Mouse (Mus musculus) embryonic facial prominence, embryonic 12.5 days (tissue): ENCODE measurements at regions not wholly inside any gene's neighbourhood (a gene's known extent, or its start where the extent isn't known, plus 50 kb on each side); places are given as distances from the start of the nearest gene placed in this dataset.

ENCODE experiments used
- ATAC-seq: fragments of 200-750 bp; cut with Nextera tagmentation; 2 replicates; pipeline ENCODE4 v1.8.0; 2017; ENCODE audit not compliant: insufficient number of reproducible peaks, insufficient read depth, low FRiP score, low TSS enrichment
- H3K27ac ChIP-seq: fragments of 300-500 bp; sonication (generic); 2 replicates; pipeline ENCODE4 v1.5.1; 2016; ENCODE audit warnings: mild to moderate bottlenecking
- H3K27me3 ChIP-seq: fragments of 300-500 bp; sonication (generic); 2 replicates; pipeline ENCODE4 v1.6.1; 2016; ENCODE audit warnings: mild to moderate bottlenecking, moderate library complexity
- H3K36me3 ChIP-seq: fragments of 300-500 bp; sonication (generic); 2 replicates; pipeline ENCODE4 v1.6.1; 2016; ENCODE audit warnings: mild to moderate bottlenecking
- H3K4me1 ChIP-seq: fragments of 300-500 bp; sonication (generic); 2 replicates; pipeline ENCODE4 v1.6.1; 2016
- H3K4me2 ChIP-seq: fragments of 300-500 bp; sonication (generic); replicated peaks from 2 replicates; pipeline ENCODE4 v1.6.1; 2016; ENCODE audit warnings: mild to moderate bottlenecking, moderate library complexity
- H3K4me3 ChIP-seq: fragments of 300-500 bp; sonication (generic); 2 replicates; pipeline ENCODE4 v1.5.1; 2016; ENCODE audit warnings: mild to moderate bottlenecking
- H3K9ac ChIP-seq: fragments of 300-500 bp; sonication (generic); 2 replicates; pipeline ENCODE4 v1.6.1; 2016; ENCODE audit warnings: mild to moderate bottlenecking, moderate library complexity
- H3K9me3 ChIP-seq: fragments of 300-500 bp; sonication (generic); 2 replicates; pipeline ENCODE4 v1.6.1; 2016; ENCODE audit warnings: mild to moderate bottlenecking, moderate library complexity
- WGBS: fragments of 180-500 bp; shearing (Covaris S2); methylation state at CpG from one replicate; pipeline ENCODE4 v1.1.7; 2016; 5-methylcytosine and 5-hydroxymethylcytosine counted together

DNA sequence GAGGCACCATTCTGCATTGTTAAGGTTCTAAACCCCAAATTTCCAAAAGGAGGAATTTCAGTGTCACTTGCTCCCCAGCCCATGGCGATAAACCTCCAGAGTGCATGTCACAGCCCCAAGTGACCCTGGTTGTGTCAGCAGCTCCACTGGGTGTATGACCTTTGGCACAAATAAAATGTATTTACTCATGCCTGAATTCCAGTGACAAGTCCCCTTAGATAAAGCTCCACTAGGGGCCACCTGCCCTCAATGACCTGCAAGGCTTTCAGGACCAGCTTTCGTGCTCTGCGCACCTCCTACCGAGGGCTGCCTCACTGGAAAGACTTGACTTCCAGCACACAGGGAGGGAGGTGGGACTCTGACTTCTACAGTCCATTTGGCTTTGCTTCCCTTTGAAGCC, 262.6 kb downstream of the Cog6 start:
- no peak overlapping the region for H3K9ac ChIP-seq
- H3K9me3 ChIP-seq, result no peaks in the 10 kb centered on the region
- WGBS, result 68% methylated on average over 4 of the region's 4 CpGs
- no peak overlapping the region for H3K4me2 ChIP-seq
- no peaks in the 10 kb centered on the region for H3K27me3 ChIP-seq
- no peak for ATAC-seq
- H3K4me1 ChIP-seq, result no peaks in the 10 kb centered on the region
- H3K27ac ChIP-seq, result no peak overlapping the region
- H3K4me3 ChIP-seq, result no peak overlapping the region
- H3K36me3 ChIP-seq, result no peaks in the 10 kb centered on the region

DNA sequence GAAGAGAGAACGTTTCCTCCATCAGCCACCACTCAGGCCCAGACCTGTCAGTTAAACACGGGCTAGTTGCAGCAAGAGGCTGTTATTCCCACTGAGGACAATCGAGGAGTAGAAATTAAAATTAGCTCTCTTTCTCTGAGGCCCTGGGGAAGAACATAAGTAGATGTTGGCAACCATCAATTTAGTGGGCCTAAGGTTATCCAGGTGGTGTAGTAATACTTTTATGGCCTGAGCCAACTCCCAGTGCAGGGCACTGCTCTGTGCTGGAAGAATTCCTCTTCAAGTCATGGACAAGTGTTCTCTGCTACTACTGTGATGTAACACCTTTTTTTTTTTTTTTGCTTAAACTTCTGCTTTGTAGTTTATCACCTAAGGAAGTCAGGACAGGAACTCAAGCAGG, 270.1 kb downstream of the Cog6 start:
- no peak overlapping the region for H3K4me2 ChIP-seq
- ATAC-seq, result no peak

DNA sequence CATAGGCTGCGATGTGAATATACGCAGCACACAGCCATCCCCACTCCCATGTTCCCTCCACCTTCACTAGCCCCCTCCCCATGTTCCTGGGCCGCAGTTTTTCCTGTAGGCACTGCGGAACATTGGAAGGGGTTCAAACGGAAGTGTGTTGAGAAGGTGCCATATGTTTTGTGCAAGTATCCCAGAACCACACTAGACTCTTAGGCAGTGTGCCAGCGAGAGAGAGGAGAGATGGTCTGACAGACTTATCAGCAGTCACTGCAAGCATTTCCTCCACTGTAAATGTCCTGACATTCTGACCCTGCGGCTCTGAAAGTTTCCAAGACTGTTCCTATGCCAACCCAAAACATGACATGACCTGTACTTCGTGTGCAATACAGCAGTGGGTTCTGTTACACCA, 272.7 kb downstream of the Cog6 start:
- Histone ChIP-seq H3K9ac (no peak overlapping the region), H3K4me3 (no peak overlapping the region), H3K27me3 (no peaks in the 10 kb centered on the region), H3K9me3 (no peaks in the 10 kb centered on the region), H3K4me1 (0 out of 2 replicates have a peak, but pooled peaks cover 6% of the 10 kb centered on the region), H3K36me3 (no peaks in the 10 kb centered on the region), H3K27ac (no peak overlapping the region), H3K4me2 (no peak overlapping the region)
- WGBS, result 78% methylated on average over 8 of the region's 8 CpGs
- no peak for ATAC-seq

More for the DNA sequence above, 270.1 kb downstream of the Cog6 start:
- Histone ChIP-seq H3K27me3 (no peaks in the 10 kb centered on the region), H3K36me3 (no peaks in the 10 kb centered on the region), H3K27ac (no peak overlapping the region), H3K4me1 (0 out of 2 replicates have a peak, but pooled peaks cover 6% of the 10 kb centered on the region), H3K4me3 (no peak overlapping the region), H3K9me3 (no peaks in the 10 kb centered on the region), H3K9ac (no peak overlapping the region)
- WGBS, result 58% methylated on average over 3 of the region's 3 CpGs

DNA sequence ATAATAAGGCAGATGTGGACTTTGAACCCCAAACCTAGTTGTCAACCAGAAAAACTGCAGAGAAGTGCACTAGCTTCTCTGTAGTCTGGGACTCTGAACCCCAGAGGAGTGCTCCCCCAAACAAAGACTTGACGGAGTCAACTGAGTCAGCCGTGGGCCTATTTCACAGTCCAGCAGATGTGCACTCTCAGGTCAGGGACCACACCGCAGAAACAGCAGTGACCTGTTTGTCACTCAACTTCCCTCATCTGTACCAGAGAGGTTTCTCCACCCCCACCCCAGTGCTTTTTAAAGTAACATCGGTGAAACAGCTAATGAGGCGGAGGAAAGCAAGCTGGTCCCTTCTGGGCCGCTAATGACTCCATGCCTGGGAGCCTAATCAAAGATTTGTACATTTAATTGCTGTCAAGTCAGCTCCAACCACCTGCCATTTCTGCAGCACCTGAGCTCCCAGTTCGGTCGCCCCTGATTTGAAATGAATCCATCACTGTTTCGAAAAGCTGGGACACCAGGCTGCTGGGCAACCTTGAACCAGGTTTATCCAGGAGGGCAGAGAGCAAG, 276.5 kb downstream of the Cog6 start:
- 0 out of 2 replicates have a peak, but pooled peaks cover 6% of the 10 kb centered on the region for H3K4me1 ChIP-seq
- H3K4me3 ChIP-seq, result no peak overlapping the region
- H3K27ac ChIP-seq, result no peak overlapping the region
- no peak overlapping the region for H3K4me2 ChIP-seq
- no peak for ATAC-seq
- no peaks in the 10 kb centered on the region for H3K36me3 ChIP-seq
- no peaks in the 10 kb centered on the region for H3K9me3 ChIP-seq
- H3K9ac ChIP-seq, result no peak overlapping the region
- 72% methylated on average over 9 of the region's 9 CpGs for WGBS
- H3K27me3 ChIP-seq, result no peaks in the 10 kb centered on the region

DNA sequence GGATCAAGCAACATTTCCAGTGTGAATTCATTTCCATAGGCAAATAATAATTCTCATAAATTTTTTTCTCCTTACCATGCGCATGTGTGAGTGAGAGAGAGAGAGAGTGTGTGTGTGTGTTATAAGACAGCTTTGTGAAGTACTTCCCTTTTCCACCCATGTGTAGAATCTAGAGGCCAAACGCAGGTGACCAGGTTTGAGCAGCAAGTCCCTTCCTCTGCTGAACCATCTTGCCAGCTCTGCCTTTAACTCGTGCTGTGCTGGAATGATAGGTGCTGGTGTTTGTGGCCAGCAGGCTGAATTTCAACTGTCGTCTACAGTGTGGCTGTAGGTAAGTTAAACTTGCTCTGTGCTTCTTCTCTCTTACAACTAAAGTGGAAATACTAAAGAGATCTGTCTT, 277.5 kb downstream of the Cog6 start:
- 66% methylated on average over 4 of the region's 4 CpGs for WGBS
- no peak for ATAC-seq
- Histone ChIP-seq H3K9ac (no peak overlapping the region), H3K4me1 (0 out of 2 replicates have a peak, but pooled peaks cover 5% of the 10 kb centered on the region), H3K4me2 (no peak overlapping the region), H3K9me3 (no peaks in the 10 kb centered on the region), H3K36me3 (no peaks in the 10 kb centered on the region), H3K27me3 (no peaks in the 10 kb centered on the region), H3K27ac (no peak overlapping the region), H3K4me3 (no peak overlapping the region)

DNA sequence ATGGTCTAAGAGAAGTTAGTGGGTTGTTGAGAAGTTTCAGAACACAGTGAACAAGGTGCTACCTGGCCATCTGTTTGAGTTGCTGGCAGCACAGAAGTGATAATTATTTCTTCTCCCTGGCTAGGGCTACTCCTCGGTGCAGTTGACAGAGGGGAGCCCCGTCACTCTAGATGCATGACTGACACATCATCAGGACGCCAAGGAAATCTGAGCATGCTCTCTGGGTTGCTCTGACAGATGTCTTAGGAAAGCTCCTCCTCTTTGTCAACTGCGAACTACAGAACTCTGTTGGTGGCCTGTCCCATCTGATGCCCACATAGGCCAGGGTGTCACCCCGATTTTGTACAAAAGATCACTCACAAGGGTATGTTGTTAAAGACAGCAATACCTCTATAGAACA, 278.7 kb downstream of the Cog6 start:
- Histone ChIP-seq H3K27ac (no peak overlapping the region), H3K27me3 (no peaks in the 10 kb centered on the region), H3K9ac (no peak overlapping the region), H3K4me1 (no peaks in the 10 kb centered on the region), H3K9me3 (no peaks in the 10 kb centered on the region), H3K36me3 (no peaks in the 10 kb centered on the region), H3K4me2 (no peak overlapping the region), H3K4me3 (no peak overlapping the region)
- 55% methylated on average over 5 of the region's 5 CpGs for WGBS
- ATAC-seq, result no peak

DNA sequence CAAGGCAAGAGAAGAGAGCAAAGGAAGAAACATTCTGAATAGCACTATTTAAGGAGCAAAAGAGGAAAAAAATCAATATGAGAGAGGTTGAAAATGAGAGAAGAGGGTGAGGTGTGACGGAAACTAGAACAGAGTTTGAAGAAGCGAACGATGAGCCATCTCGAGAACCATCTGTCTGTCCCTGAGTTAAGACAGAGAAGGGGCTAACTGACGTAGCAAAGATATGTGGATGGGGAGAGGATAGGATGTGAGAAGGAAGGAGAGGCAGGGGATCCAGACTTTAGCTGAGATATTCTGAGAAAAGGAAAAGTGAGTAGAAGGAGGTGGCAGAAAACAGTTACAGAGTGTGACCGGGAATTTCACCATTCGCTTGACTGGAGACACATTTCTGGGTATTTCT, 281.1 kb downstream of the Cog6 start:
- no peaks in the 10 kb centered on the region for H3K27me3 ChIP-seq
- 93% methylated on average over 7 of the region's 7 CpGs for WGBS
- no peak overlapping the region for H3K9ac ChIP-seq
- H3K4me2 ChIP-seq, result no peak overlapping the region
- H3K4me3 ChIP-seq, result no peak overlapping the region
- no peaks in the 10 kb centered on the region for H3K36me3 ChIP-seq
- H3K27ac ChIP-seq, result no peak overlapping the region
- no peaks in the 10 kb centered on the region for H3K9me3 ChIP-seq
- ATAC-seq, result no peak
- 0 out of 2 replicates have a peak, but pooled peaks cover 3% of the 10 kb centered on the region for H3K4me1 ChIP-seq

DNA sequence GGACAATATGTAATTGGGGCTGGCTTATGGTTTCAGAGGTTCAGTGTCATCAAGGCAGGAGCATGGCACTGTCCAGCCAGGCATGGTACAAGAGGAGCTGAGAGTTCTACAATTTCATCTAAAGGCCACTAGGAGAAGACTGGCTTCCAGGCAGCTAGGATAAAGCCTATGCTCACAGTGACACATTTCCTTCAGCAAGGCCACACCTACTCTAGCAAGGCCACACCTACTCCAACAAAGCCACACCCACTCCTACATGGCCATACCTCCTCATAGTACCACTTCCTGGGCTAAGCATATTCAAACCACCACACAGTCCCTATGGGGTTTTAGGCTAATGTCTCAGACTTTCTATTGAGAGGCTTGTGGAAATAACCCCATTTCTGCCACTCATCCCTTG, 285.1 kb downstream of the Cog6 start:
- no peaks in the 10 kb centered on the region for H3K9me3 ChIP-seq
- 0 out of 2 replicates have a peak, but pooled peaks cover 3% of the 10 kb centered on the region for H3K4me1 ChIP-seq
- no peak overlapping the region for H3K27ac ChIP-seq
- H3K36me3 ChIP-seq, result no peaks in the 10 kb centered on the region
- no peak for ATAC-seq
- no peak overlapping the region for H3K4me3 ChIP-seq
- no peaks in the 10 kb centered on the region for H3K27me3 ChIP-seq
- H3K4me2 ChIP-seq, result no peak overlapping the region
- no peak overlapping the region for H3K9ac ChIP-seq

DNA sequence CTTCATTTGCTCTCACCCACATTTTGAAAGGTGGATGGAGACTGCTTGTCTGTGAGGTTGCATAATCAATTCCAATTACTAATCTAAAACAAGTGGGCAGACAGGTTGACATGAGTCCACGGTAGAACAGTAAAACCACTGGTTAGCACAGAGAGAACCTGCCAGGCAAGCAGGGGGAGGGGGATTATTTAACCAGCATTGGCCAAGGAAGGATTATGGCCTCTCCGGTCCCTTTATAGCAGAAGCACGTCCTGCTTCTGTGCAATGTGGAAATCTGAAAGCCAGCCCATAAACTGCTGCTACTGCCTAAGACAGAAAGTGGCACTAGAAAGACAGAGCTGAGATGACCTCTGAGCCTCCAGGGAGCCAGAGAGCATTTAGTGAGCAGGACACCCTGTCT, 285.5 kb downstream of the Cog6 start:
- no peak for ATAC-seq
- Histone ChIP-seq H3K9me3 (no peaks in the 10 kb centered on the region), H3K4me3 (no peak overlapping the region)

DNA sequence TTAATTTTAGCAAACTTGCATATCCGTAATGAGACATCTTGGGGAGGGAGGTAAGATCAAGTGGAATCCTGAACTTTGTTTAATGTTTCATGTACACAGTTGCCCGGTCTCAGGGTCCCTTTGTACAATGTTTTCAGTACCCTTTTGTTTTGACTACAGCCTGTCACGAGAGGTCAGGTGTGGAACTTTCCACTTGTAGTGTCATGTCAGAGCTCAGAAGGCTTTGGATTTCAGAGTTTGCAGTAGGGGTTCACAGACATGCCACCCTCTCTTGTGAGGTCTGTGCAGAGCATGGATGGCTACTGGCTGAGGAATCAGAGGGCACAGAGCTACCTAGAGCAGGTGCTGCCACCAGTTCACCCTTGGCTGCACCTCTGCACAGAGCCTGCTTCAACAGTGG, 287.3 kb downstream of the Cog6 start:
- no peaks in the 10 kb centered on the region for H3K27me3 ChIP-seq
- H3K4me3 ChIP-seq, result no peak overlapping the region
- H3K4me2 ChIP-seq, result no peak overlapping the region
- H3K27ac ChIP-seq, result no peak overlapping the region
- 0 out of 2 replicates have a peak, but pooled peaks cover 3% of the 10 kb centered on the region for H3K4me1 ChIP-seq
- no peaks in the 10 kb centered on the region for H3K36me3 ChIP-seq
- no peak for ATAC-seq
- H3K9me3 ChIP-seq, result no peaks in the 10 kb centered on the region
- 82% methylated on average over 3 of the region's 3 CpGs for WGBS
- no peak overlapping the region for H3K9ac ChIP-seq

More for the DNA sequence above, 285.5 kb downstream of the Cog6 start:
- Histone ChIP-seq H3K9ac (no peak overlapping the region), H3K4me2 (no peak overlapping the region), H3K27me3 (no peaks in the 10 kb centered on the region), H3K27ac (no peak overlapping the region), H3K4me1 (0 out of 2 replicates have a peak, but pooled peaks cover 3% of the 10 kb centered on the region), H3K36me3 (no peaks in the 10 kb centered on the region)
- 79% methylated on average over 3 of the region's 3 CpGs for WGBS

DNA sequence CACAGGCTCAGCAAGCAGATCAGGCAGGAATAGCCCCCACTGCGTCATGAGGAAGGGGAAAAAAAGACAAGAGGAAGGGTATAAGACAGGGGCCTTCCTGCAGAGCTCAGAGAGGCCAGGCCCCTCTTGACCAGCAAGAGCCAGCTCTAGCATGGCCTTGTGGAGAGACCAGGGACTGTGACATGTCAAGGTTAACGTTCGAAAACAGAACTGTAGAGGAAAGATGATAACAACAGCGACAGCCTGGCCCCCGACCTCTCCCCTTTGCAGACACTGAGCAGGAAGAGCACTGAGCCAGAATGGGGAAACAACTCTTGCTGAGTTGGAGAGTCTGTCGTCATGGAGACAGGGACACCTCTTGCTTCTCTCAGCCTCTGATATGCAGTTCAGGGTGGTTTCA, 288.2 kb downstream of the Cog6 start:
- no peak for ATAC-seq
- H3K27ac ChIP-seq, result no peak overlapping the region
- H3K9ac ChIP-seq, result no peak overlapping the region
- H3K4me2 ChIP-seq, result no peak overlapping the region
- no peaks in the 10 kb centered on the region for H3K9me3 ChIP-seq
- 0 out of 2 replicates have a peak, but pooled peaks cover 3% of the 10 kb centered on the region for H3K4me1 ChIP-seq
- WGBS, result 72% methylated on average over 6 of the region's 6 CpGs
- no peaks in the 10 kb centered on the region for H3K27me3 ChIP-seq
- H3K36me3 ChIP-seq, result no peaks in the 10 kb centered on the region
- no peak overlapping the region for H3K4me3 ChIP-seq

DNA sequence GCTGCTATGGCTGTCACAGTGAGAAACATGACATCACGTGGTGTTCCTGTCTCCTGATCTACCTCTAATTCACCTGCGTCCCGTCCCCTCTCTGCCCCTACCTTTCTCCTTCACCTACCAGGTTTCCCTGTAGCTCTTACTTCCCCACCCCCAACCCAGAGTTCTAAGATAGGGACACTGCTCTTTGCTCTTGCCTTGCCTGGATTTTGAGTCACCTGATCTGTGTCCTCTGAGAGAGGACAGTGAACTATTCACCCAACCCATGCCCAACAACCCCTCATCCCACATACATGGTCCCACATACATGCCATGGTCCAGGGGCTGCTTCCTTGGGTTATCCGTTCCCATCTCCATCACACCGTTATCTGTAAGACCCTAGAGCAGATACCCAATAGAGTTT, 288.6 kb downstream of the Cog6 start:
- Histone ChIP-seq H3K36me3 (no peaks in the 10 kb centered on the region), H3K27ac (no peak overlapping the region), H3K27me3 (no peaks in the 10 kb centered on the region), H3K9ac (no peak overlapping the region), H3K4me2 (no peak overlapping the region), H3K9me3 (no peaks in the 10 kb centered on the region), H3K4me3 (no peak overlapping the region), H3K4me1 (0 out of 2 replicates have a peak, but pooled peaks cover 3% of the 10 kb centered on the region)
- no peak for ATAC-seq
- 95% methylated on average over 5 of the region's 5 CpGs for WGBS

DNA sequence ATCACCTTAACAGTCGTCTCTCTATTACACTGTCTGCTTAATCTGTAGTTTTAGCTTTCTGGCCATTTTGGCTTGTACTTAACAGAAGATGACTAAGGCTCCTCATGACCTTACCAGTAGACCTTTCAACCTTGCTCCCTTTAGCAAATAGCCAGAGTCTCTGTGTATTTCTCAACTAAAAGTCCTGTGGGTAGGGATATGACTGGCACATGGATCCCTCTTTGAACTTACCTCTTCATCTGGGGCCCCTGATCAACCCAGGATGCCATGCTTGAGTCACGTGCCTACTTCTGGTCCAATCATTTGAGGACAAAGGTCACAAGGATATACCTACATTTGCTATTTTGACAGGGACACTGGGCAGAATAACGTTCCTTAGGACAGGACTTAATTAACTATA, 292.7 kb downstream of the Cog6 start:
- Histone ChIP-seq H3K4me2 (no peak overlapping the region), H3K4me1 (no peaks in the 10 kb centered on the region), H3K27ac (no peak overlapping the region), H3K27me3 (no peaks in the 10 kb centered on the region), H3K9ac (no peak overlapping the region), H3K4me3 (no peak overlapping the region), H3K9me3 (no peaks in the 10 kb centered on the region), H3K36me3 (no peaks in the 10 kb centered on the region)
- no peak for ATAC-seq
- WGBS, result 70% methylated on average over 3 of the region's 3 CpGs
